Mouse (Mus musculus): Measurements from ENCODE around the gene Myo9b.

DNA sequence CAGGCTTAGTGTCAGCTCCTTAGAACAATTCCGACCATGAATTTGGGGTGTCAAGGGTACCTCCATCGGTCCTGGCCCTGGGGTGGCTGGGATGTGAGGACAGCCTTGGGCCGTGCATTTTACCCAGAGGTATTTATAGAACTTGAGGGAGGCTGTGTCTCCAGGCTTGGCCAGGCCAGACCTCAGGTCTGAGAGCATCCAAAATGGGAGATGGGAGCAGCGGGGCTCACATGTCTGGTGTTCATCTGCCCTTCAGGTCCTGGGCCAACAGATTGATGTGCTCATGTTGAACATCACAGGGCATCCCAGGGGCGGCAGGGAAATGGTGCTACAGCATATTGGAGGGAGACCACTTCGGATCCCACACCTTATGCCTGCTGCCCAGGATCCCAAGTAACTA lies 18.8 kb downstream of the Myo9b start:
- TF ChIP-seq POLR2A (IDR thresholded peaks at IDR 0.05; ENCODE audit: extremely low read depth, insufficient read depth, low read length) (no peak), CTCF (IDR thresholded peaks at IDR 0.05; ENCODE audit: low read depth, low read length) (no peak)
